Mouse (Mus musculus) megakaryocyte, embryonic 14.5 days (primary cell): ENCODE data around the gene Khdrbs1.

Source experiments
- FLI1 ChIP-seq: IDR thresholded peaks from 2 replicates; pipeline ENCODE4 v1.6.1; 2012; ENCODE audit warnings: low read length, inconsistent platforms, mixed read lengths
- GATA1 ChIP-seq: IDR thresholded peaks from 3 replicates; pipeline ENCODE4 v1.6.1; 2012; ENCODE audit warnings: mixed read lengths, low read length, inconsistent platforms, borderline replicate concordance

DNA sequence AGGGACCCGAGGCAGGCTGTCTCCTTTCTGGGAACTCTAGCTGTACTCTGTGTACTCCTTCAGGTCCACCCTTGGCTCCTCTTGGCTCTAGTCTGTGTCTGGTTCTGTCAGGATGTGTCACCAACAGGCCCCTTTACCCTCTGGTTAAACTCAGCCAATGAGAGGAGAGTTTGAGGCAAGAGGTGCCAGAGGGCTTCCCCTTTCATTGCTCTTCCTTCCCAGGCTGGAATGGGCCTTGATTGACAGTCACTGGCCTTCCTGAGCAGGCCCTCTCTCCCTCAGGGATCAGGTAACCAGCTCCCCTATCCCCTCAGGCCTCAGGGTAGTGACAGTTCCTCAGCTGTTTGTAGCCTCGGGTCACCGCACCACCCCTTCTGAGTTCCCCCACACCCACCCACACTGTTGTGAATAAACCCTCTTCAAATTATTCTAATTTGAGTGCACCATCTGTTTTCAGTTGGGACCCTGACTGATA is 40.8 kb upstream of the Khdrbs1 start:
- no peak for TF ChIP-seq FLI1
- no peak for TF ChIP-seq GATA1
